Mouse (Mus musculus) spleen, adult 2 months (tissue): ENCODE measurements around the gene Spag9. TPM values are rescaled to one million over a fixed set of nuclear protein-coding genes. Genes with fewer than 3 reads are reported as not detected.

Experiments
- DNase-seq, 2 experiments: peaks; one replicate each; pipeline versions ENCODE4 v3.0.0 to v3.0.0-alpha.2; 2012 to 2021; ENCODE audit warnings: low spot score in 2 of 2, low read depth in 1 of 2
- H3K27ac ChIP-seq: fragments of 200-500 bp; 2 replicates; pipeline ENCODE4 v1.5.1; 2012; ENCODE audit warnings: low read length, inconsistent platforms; ENCODE audit not compliant: insufficient read depth
- H3K27me3 ChIP-seq: fragments of 200-500 bp; 2 replicates; pipeline ENCODE4 v1.6.1; 2012; ENCODE audit warnings: mild to moderate bottlenecking, moderate library complexity, low read length, inconsistent platforms; ENCODE audit not compliant: control insufficient read depth, insufficient read depth
- H3K36me3 ChIP-seq: fragments of 200-500 bp; 2 replicates; pipeline ENCODE4 v1.6.1; 2012; ENCODE audit warnings: mild to moderate bottlenecking, low read length, inconsistent platforms; ENCODE audit not compliant: control insufficient read depth, insufficient read depth
- H3K4me1 ChIP-seq: fragments of 200-500 bp; 2 replicates; pipeline ENCODE4 v1.6.1; 2011; ENCODE audit warnings: inconsistent platforms; ENCODE audit not compliant: control insufficient read depth, insufficient read depth, insufficient read length
- H3K4me3 ChIP-seq: fragments of 200-500 bp; 2 replicates; pipeline ENCODE4 v1.5.1; 2011; ENCODE audit warnings: mild to moderate bottlenecking, inconsistent platforms; ENCODE audit not compliant: insufficient read depth, insufficient read length; ENCODE audit errors: extremely low read depth
- CTCF ChIP-seq: fragments of 200-500 bp; IDR thresholded peaks from 2 replicates; pipeline ENCODE4 v1.5.1; 2011; ENCODE audit warnings: mild to moderate bottlenecking, inconsistent platforms; ENCODE audit not compliant: insufficient read depth, insufficient read length, insufficient replicate concordance; ENCODE audit errors: extremely low read depth
- POLR2A ChIP-seq: fragments of 200-500 bp; IDR thresholded peaks from 2 replicates; pipeline ENCODE4 v1.6.1; 2011; ENCODE audit warnings: low read depth, low read length, inconsistent platforms
- WGBS: fragments of 180-500 bp; shearing (Covaris S2); methylation state at CpG from one replicate; pipeline ENCODE4 v1.1.7; 2018; 5-methylcytosine and 5-hydroxymethylcytosine counted together
- polyA plus RNA-seq: library from polyadenylated mRNA; depleted of rRNA; stranded (reverse); fragments of >200 nt; gene quantifications from 2 replicates; pipeline ENCODE4 v1.2.3, GENCODE M21; 2012

The Spag9 gene
- polyA plus RNA-seq, 1 experiment, result 14.8 TPM

DNA sequence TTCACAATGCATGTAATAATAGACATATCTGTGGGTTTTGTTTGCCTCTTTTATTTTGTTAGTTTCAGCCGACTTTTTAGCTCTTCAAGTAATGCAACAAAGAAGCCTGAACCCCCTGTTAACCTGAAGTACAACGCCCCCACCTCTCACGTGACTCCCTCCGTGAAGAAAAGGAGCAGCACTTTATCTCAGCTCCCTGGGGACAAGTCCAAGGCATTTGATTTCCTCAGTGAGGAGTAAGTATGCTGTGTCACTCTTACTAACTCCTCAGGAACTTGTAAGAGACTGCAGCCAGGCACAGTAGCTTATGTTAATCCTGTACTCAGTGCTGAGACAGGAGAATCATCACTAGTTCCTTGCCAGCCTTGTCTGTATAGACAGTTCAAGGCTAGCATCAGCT is 94.6 kb downstream of the Spag9 start:
- H3K36me3 ChIP-seq, result peaks cover 32% of the 10 kb centered on the region
- no peak overlapping the region for H3K4me3 ChIP-seq
- WGBS, result 92% methylated on average over 4 of the region's 4 CpGs
- H3K27ac ChIP-seq, result no peak overlapping the region
- no peak for TF ChIP-seq CTCF
- no peak for TF ChIP-seq POLR2A
- DNase-seq, result no peak
- no peaks in the 10 kb centered on the region; the same call in 1 of the 2 replicates for H3K4me1 ChIP-seq
- H3K27me3 ChIP-seq, result no peaks in the 10 kb centered on the region

DNA sequence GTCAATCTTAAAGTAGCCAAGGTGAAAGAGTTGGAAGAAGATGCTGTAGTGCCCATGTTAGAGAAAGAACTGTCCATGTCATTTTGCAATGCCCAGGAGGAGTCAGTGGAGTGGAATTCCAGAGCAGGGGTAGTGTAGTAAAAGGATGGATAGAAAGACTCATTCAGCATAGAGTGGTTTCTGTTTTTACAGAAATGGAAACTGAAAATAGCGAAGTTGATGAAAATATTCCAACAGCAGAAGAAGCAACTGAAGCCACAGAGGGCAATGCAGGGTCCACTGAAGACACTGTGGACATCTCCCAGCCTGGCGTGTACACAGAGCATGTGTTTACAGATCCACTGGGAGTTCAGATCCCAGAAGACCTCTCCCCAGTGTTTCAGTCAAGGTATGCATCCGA is 101.6 kb downstream of the Spag9 start:
- peaks cover 38% of the 10 kb centered on the region for H3K36me3 ChIP-seq
- TF ChIP-seq POLR2A (no peak), CTCF (no peak)
- WGBS, result 92% methylated on average over 3 of the region's 3 CpGs

DNA sequence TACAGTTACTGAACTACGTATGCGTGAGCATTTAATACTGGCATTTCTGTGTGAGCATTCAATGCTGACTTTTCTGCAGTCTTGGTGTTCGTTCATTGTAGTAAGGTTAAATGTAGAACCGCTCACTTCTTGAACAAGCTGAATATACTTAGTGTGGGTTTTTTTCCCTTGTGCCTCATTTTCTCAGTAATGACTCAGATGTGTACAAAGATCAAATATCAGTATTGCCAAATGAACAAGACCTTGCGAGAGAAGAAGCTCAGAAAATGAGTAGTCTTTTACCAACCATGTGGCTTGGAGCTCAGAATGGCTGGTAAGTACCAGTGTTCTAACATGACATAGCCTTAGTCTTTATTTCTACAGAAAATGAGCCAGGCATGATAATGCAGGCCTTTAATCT is 102.9 kb downstream of the Spag9 start:
- H3K27ac ChIP-seq, result no peak overlapping the region
- 94% methylated on average over 5 of the region's 5 CpGs for WGBS

More for the DNA sequence above, 101.6 kb downstream of the Spag9 start:
- Histone ChIP-seq H3K4me1 (no peaks in the 10 kb centered on the region), H3K27me3 (no peaks in the 10 kb centered on the region), H3K27ac (no peak overlapping the region), H3K4me3 (no peak overlapping the region)
- DNase-seq, result no peak

DNA sequence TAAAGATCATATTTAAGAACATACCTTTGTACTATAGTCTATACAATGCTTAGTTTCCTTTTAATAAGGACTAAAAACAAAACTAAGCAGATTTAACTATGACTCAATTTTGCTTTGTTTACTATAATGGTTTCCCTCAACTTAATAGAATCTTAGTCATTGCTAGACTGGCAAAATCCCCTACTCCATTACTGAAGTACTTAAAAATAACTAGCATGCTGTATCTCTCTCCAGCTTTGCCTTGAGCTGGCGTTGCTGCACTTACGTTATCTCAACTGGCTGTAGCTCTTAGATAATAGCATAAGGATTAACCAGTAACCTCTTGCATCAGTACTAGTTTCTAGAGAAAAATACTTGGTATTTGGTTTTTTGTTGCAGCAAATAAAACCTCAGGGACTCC is 117.9 kb downstream of the Spag9 start:
- Histone ChIP-seq H3K27me3 (no peaks in the 10 kb centered on the region), H3K27ac (no peak overlapping the region), H3K4me1 (no peaks in the 10 kb centered on the region), H3K36me3 (peaks cover 21% of the 10 kb centered on the region), H3K4me3 (no peak overlapping the region)
- TF ChIP-seq POLR2A, result no peak
- no peak for TF ChIP-seq CTCF
- DNase-seq, result no peak
- WGBS, result 83% methylated on average over 2 of the region's 2 CpGs

More for the DNA sequence above, 102.9 kb downstream of the Spag9 start:
- Histone ChIP-seq H3K4me3 (no peak overlapping the region), H3K36me3 (peaks cover 37% of the 10 kb centered on the region), H3K4me1 (no peaks in the 10 kb centered on the region), H3K27me3 (no peaks in the 10 kb centered on the region)
- TF ChIP-seq CTCF (no peak), POLR2A (no peak)
- DNase-seq, result no peak

DNA sequence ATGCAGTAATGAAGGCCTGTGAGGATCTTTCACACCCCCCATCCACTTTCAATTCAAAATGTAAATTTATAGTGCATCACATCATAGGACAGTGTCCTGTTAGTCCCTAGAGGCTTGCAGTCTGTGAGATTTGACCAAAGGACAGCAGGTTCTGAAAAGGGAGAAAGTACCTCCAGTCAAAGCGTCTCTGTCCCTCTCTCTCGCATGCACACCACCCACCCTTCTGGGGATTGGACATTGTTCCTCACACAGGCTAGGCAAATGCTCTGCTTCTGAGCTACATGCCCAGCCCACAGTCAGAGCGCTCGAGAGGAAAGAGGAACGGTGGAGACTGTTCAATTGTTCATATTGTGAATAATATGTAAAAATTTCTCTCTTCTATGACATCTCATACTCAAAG is 119.5 kb downstream of the Spag9 start:
- 96% methylated on average over 5 of the region's 5 CpGs for WGBS
- TF ChIP-seq POLR2A (no peak), CTCF (no peak)
- no peaks in the 10 kb centered on the region for H3K4me1 ChIP-seq
- H3K27ac ChIP-seq, result no peak overlapping the region
- DNase-seq, result no peak
- H3K36me3 ChIP-seq, result peaks cover 18% of the 10 kb centered on the region
- no peaks in the 10 kb centered on the region for H3K27me3 ChIP-seq
- H3K4me3 ChIP-seq, result no peak overlapping the region

DNA sequence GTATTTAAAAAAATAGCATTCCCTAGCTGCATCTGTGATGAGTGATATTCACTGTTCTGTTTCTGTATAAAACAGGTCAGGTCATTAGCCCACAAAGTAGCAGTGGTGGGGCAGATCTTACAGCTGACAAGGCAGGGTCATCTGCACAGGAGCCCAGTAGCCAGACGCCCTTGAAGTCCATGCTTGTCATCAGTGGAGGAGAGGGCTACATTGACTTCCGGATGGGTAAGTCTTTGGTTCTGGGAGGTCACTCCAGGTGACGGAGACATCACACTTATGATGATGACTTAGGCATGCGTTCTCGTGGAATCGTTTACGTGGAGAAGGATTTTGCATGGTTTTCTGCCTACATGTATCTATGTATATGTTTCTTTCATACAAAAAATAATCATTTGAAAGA is 120.8 kb downstream of the Spag9 start:
- Histone ChIP-seq H3K27ac (no peak overlapping the region), H3K27me3 (no peaks in the 10 kb centered on the region), H3K4me3 (no peak overlapping the region), H3K36me3 (peaks cover 21% of the 10 kb centered on the region), H3K4me1 (no peaks in the 10 kb centered on the region)
- 96% methylated on average over 7 of the region's 7 CpGs for WGBS
- DNase-seq, result no peak
- TF ChIP-seq CTCF (no peak), POLR2A (no peak)

DNA sequence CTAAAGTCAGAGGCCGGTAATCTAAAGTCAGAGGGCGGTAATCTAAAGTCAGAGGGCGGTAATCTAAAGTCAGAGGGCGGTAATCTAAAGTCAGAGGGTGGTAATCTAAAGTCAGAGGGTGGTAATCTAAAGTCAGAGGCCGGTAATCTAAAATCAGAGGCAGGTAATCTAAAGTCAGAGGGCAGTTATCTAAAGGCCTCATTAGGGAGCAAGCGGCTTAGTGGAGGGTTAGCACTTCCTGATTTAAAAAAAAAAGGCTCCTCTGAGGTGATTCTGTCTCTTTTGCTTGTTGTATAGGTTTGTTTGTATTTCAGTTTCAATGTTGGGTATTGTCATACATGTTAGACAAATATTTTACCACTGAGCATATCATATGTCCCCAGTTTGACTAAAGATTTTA is 121.9 kb downstream of the Spag9 start:
- TF ChIP-seq POLR2A (no peak), CTCF (no peak)
- 90% methylated on average over 6 of the region's 6 CpGs for WGBS
- no peak for DNase-seq
- no peak overlapping the region for H3K27ac ChIP-seq
- no peaks in the 10 kb centered on the region for H3K4me1 ChIP-seq
- no peak overlapping the region for H3K4me3 ChIP-seq
- H3K27me3 ChIP-seq, result no peaks in the 10 kb centered on the region
- peaks cover 19% of the 10 kb centered on the region for H3K36me3 ChIP-seq

DNA sequence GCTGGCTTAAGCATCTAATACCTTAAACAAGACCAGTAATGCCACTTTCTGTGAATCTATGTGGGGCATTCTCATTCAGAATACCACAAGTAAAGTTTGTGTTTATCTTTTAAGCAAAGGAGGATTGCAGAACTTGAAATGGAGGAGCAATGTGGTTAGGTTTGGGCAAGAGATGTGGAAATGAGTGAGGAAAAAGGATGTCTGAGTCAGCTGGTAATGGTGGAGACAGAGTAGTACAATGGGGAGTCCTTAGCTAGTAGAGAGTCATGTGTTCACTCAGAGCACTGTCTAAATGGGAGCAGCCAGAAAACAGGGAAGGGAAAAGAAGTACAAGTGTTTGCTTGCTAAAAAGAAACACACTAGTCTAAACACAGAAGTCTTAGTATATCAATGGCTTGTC is 122.7 kb downstream of the Spag9 start:
- H3K4me1 ChIP-seq, result no peaks in the 10 kb centered on the region
- H3K27me3 ChIP-seq, result no peaks in the 10 kb centered on the region
- no peak overlapping the region for H3K27ac ChIP-seq
- no peak for TF ChIP-seq POLR2A
- H3K36me3 ChIP-seq, result peaks cover 17% of the 10 kb centered on the region
- H3K4me3 ChIP-seq, result no peak overlapping the region
- DNase-seq, result no peak
